Mouse (Mus musculus) monocyte, adult 59 days (primary cell): ENCODE data around the gene Spdye4a. TPM values are rescaled to one million over a fixed set of nuclear protein-coding genes. Genes with fewer than 3 reads are reported as not detected.

Experiments
- total RNA-seq, 2 experiments: library from RNA; stranded (reverse); gene quantifications; one replicate each; pipeline ENCODE4 v1.2.4; 2023

Spdye4a gene
- total RNA-seq = not detected

DNA sequence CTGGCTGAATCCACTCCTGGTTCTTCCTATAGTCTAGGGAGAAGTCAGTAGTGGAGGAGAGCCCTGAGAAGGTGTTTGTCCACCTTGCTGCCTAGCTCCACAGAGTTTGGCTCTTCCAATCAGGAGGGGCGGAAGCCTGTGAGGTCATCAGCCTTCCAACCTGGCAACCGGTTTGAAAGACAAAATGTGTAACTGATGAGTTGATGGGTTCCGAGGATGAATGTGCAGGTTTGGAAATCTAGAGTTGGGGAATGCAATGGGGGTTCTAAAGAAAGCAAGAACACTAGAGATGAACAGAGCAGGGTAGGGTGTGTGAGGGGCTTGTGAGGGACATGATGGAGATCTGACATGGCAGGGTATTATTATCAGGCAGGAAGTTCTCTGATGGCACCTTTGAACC is at the start of gene Spdye4a:
Spdye4a (minus strand) TSS at position 101 of the 400 bp plus-strand sequence.

DNA sequence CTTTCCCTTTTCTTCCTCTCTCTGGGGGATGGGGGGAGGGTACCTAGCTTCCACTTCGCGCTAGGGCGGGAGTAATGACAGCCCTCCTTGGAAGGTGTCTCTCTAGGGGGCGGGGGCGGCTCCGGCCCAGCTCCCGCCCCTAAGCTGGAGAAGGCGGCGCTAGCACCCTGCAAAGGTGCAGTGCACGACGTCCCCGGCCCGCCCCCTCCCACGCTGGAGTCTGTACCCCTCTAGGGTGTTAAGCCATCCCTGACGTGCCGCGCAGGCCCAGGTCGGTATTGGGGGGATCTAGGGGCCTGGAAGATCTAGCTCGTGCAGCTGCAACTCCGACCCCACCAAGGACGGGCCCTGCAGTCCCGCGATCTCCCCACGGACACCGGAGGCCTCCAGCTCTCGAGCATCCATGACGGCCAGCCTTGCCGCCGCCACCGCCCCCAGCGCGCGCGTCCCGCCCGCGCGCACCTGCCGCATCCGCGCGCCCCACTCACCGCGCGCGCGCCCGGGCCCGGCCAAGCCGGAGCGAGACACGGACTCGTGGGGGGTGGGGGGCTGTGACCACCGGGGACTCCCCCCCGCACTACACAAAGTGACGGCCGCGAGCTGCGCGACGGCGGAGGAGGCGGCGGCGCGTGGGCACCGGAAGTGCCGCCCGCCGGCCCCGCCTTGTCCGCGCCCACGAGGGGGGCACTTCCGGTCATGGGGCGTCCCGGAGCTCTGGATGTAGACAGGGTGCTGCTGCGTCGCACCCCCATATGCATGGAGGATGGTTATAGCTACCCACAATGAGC is 42.9 kb upstream of the Spdye4a start, which contains the start of gene Zfp316:
Zfp316 (minus strand) TSS at position 660 of the 788 bp plus-strand sequence.

DNA sequence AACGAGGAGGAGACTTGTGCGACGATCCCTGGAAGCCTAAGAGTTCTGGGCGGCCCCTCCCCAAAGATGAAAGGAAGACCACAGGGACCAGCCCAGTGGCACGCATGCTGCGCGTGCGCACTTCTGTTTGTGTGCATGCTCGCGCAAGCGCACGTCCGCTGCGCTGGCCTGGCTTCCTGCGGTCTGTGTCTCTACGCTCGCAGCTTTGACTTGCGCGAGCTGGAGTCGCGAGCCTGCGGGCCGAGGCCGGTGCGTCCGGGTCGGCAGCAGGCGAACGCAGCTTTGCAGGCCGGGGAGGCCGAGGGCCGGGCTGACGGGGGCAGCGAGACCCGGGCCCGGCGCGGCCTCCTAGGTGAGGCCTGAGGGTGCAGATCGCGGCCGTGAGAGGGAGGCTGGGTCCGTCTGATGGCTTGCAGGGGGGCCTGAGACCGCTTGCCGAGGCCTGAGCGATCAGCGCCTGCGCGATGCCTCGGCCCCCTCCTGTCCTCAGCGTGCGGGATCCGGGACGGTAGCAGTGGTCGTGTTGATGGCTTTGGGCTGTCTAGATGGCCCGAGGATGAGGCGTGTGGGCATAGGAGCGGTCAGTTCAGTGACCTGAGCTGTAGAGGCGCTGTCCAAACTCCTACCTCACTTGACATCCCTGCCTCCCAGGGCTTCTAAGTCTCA is 8.5 kb upstream of the Spdye4a start, which contains the start of gene Zfp12:
Zfp12 (plus strand) TSS at position 136 of the 666 bp plus-strand sequence.

DNA sequence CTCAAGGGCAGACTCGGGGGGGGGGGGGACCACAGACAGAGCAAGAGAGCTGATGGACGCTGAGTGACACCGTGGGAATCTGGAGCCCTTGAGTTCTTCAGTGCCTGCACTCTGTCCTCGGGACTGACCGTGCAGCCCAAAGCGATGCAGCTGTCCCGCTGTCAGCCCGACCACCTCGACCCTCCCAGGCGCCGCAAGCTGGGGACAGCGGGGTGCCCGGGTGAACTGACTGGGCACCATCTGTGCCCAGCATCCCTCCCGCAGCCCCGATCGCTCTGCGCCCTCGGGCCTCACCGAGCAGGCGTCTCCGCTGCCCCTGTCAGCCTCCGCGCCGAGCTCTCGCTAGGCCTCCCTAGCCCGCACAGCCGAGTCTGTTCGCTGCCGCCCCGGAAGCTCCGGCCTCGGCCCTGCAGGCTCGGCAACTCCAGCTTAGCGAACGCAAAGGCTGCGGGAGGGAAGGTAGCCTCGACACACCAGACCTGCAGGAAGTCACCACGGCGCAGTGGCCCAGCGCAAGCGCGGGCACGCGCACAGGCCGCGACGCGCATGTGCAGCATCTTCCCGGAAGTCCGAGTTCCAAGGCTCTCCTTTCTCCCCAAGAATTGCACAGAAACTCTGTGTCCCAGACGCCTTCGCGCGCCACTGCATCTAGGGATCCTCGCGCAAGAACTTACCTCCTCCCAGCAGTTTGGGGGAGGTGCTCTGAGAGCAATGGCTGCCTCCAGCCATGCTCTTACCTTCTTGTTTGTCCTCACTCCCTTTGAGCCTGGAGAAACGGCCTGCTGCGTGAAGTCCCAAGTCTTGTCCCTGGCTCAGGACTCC is 46.2 kb downstream of the Spdye4a start, which contains the start of the genes Rbak and Spdye4b:
Rbak (minus strand) TSS at position 521 of the 822 bp plus-strand sequence.
Spdye4b (plus strand) TSS at position 763 of the 822 bp plus-strand sequence.

Other genes with a start within 250 kb of the Spdye4a start
- gene Rnf216, start 113.9 kb downstream of the Spdye4a start, total RNA-seq = 100 to 1,000 TPM in 1 of 2 experiments, 10 to 100 TPM in 1; 91.9 to 101 TPM
- gene Olfr718-ps1, start 79.3 kb downstream of the Spdye4a start, total RNA-seq = under 1 TPM; 0.15 to 0.29 TPM
- gene Rbak, start 46.1 kb downstream of the Spdye4a start, total RNA-seq = 10 to 100 TPM in 1 of 2 experiments, 1 to 10 TPM in 1; 8.5 to 10.3 TPM
- not detected for gene Spdye4b, start 45.9 kb downstream of the Spdye4a start, total RNA-seq
- 10 to 100 TPM; 15.2 to 17.1 TPM for gene Zfp12, start 8.3 kb upstream of the Spdye4a start, total RNA-seq
- 1 to 10 TPM; 2.5 to 3.5 TPM for gene Zfp316, start 43.1 kb upstream of the Spdye4a start, total RNA-seq
- gene Zfp853, start 66.7 kb upstream of the Spdye4a start, total RNA-seq = under 1 TPM; 0.26 to 0.30 TPM
- gene E130309D02Rik, start 88.5 kb upstream of the Spdye4a start, total RNA-seq = 10 to 100 TPM; 25.0 to 28.0 TPM
- 10 to 100 TPM; 42.1 to 45.4 TPM for gene Zdhhc4, start 102.4 kb upstream of the Spdye4a start, total RNA-seq
- gene Grid2ip, start 130.4 kb upstream of the Spdye4a start, total RNA-seq = not detected
- gene Kdelr2, start 176.9 kb upstream of the Spdye4a start, total RNA-seq = 10 to 100 TPM; 52.1 to 55.1 TPM
- gene Daglb, start 237.7 kb upstream of the Spdye4a start, total RNA-seq = 10 to 100 TPM; 63.3 to 68.8 TPM